Mouse (Mus musculus) layer of hippocampus, adult 9-10 months (tissue): Measurements from ENCODE around the gene Ahsg.

Source experiments
- DNase-seq: peaks from one replicate; pipeline ENCODE4 v3.0.0; 2022; ENCODE audit warnings: low spot score

Gene Ahsg

GRCm38 (mm10) chr16:22886726-22887125, 4.4 kb upstream of the Ahsg start:
- no peak for DNase-seq

DNA sequence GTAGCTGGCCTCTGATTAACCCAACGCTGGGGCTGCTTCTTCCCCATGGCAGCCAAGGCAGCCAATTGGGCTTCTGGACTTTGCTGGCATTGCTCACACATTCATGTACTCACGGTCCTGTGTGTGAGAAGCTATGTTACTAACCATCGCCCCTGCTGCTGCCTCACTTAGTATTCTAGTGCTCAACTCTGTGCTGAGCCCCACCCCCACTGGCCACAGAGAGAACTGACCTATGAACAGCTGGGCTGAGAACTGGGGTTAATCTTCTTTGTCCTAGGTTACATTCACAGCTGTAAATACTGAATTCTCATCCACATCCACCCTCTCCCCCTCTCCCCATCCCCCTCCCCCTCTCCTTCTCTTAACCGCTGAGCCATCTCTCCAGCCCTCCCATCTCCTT, 2.2 kb upstream of the Ahsg start:
- no peak for DNase-seq

- no peak for DNase-seq
These were observed 1.4 kb upstream of the Ahsg start for GRCm38 (mm10) chr16:22889716-22890115.

GRCm38 (mm10) chr16:22891733-22892154, 667 bp downstream of the Ahsg start:
- DNase-seq: no peak

GRCm38 (mm10) chr16:22894095-22894494, 3.0 kb downstream of the Ahsg start:
- no peak for DNase-seq

- DNase-seq: no peak
These were observed 5.5 kb downstream of the Ahsg start for GRCm38 (mm10) chr16:22896618-22897017.

DNA sequence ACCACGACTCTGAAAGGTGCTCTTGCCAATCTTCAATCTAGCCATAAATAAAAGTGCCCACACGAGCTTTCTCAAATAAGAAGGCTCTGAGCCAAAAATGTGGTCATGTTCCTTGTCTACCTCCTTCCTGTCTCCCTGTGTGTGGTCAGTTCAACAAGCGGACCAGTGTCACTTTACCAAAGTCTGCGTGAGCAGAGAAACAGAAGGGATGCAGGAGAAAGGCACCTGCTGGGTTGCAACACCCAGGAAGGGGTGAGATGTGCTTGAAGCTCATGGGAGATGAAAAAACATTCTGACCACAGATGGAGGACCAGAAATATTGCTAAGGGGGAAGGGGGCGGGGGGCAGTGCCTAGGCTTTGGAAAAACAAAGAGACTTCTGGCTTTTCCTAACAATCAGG, 8.3 kb downstream of the Ahsg start:
- no peak for DNase-seq

DNA sequence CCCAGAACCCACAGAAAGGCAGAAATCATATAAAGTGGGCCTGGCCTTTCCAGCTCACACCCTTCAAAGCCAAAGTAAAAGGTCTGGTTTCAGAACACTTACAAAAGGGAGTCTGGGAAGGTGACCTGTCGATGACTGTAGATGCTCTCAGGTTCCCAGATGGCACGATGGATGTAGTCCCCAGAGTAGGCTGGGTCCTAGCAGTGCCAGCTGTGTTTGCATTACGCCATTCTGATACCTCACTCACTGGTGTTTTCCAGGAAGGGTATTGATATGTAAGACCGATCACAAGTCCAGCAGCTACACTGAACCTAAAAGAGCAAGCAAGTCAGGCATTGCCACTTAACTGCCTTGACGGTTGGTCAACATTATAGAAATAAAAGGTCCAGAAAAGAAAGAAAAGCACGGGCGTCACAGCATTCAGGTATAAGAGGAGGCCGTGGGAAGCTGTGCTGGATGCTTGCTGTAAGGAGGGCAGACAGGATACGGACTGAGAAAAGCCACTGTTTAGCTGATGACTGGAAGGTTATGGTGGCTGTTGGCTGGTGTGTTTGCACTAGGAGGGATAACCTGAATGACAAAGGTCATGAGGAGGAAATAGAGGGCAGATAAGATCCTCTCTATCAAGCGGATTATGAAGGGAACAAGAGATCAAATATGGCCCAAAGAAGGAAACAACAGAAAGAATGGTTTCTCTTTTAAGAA, 8.9 kb downstream of the Ahsg start:
- DNase-seq: no peak

DNA sequence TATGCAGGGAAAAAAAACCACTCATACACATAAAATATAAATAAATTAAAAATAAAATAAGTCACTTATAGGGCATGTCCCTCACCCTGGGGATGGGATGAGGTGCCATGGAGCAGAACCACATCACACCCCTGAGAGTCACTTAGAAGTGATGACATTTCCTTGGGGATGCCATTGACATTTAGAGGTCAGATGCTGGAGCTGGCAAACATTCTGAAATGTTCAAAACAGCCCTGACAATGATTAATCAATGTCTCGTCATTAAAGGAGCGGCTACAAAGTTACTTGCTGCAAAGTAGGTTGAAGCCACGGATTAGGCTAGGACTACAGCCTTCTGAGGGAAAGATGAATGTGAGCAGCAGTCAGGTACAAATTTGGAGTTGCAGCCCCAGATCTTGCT, 10.2 kb downstream of the Ahsg start:
- DNase-seq: no peak

- DNase-seq: no peak
These were observed 18.2 kb downstream of the Ahsg start for GRCm38 (mm10) chr16:22909290-22909689.

DNA sequence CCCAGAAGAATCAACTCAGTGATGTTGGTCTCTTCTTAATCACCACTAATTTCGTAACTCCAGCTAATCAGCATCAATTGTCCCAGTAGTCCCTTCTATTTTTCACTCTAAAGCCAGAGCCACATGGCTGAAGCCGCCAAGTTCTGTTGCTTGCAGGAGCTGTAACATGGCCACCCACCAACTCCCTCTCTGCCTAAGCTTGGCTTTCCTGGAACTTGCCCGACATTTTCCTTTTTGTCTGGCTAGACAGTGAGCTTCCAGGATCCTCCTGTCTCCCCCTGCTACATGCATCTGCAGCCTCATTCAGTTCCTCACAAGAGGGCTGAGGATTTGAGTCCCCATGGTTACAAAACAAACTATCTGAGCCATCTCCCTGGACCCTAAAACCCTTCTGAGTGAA, 20.9 kb downstream of the Ahsg start:
- DNase-seq: no peak

GRCm38 (mm10) chr16:22912886-22913285, 21.8 kb downstream of the Ahsg start:
- DNase-seq: no peak

- no peak for DNase-seq
These were observed 23.2 kb downstream of the Ahsg start for GRCm38 (mm10) chr16:22914276-22914675.

- DNase-seq: no peak
These were observed 27.0 kb downstream of the Ahsg start, which contains the start of gene Fetub for GRCm38 (mm10) chr16:22918034-22918433. TSS of gene Fetub (plus strand) at chr16:22918334.

DNA sequence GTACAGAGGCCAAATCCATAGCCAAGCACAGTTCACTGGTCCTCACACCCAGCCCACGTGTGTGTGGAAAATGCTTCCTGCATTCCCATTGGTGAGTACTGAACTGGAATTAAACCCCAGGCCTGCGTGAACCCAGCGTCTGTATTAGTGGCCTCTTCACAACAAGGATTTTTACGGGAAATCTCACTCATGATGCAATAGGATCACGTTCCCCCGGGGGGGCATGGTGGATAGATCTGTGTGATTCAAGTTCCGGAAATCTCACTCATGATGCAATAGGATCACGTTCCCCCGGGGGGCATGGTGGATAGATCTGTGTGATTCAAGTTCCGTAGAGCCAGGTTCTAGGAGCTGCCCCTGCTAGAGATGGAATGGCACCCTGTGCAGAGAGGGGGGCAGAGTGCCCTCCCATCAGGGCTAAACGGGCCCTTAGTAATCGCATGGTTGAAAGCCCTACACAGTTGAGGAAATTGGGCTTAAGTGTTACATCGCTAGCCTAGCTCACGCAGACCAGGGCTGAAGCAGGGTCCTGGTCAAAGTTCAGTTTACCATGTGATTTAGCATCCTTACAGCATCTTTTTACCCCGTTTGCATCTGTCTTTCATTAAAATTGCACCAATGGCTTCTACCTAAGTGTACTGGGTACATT, 27.7 kb downstream of the Ahsg start:
- no peak for DNase-seq

DNA sequence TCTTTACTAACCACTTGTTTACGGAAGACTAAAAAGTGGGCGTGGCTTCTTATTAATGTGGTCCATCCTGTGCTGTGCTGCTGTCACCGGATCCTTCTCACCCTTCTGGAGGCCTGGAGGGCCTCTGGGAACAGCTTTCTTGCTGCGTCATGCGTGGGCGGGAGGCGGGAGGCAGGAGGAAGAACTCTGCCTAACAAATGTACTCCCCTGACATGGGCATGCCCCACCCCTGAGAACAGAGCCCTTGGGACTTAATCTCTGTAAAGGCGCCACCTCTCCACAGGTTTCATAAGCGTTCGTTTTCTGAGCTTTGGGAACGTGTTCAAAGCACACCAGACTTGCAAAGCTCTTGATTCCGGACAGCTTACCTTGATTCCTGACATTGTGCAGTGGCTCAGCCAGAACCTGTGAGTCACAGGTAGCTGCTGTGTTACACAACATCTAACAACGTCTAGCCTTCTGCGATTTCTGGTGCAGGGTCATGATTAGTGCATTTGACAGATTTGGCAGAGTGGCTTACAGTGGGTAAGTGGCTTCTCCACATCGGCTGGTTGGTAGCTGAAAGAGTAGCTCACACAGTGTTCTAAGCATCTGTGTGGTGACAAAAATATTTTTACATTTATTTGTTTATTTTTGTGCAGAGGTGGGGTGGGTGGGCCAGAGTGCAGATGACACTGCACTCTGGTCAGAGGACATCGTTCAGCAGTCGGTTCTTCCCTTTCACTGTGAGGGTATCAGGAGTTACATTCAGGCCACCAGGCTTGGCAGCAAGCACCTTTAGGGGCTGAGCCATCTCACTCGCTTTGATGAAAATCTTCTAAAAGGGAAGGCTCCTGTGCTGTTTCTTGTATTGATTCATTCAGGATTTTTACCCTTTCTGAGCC, 29.1 kb downstream of the Ahsg start:
- no peak for DNase-seq

GRCm38 (mm10) chr16:22921761-22922160, 30.7 kb downstream of the Ahsg start:
- DNase-seq: no peak

GRCm38 (mm10) chr16:22922433-22922832, 31.4 kb downstream of the Ahsg start:
- no peak for DNase-seq

GRCm38 (mm10) chr16:22929575-22929974, 38.5 kb downstream of the Ahsg start:
- peak; percentile 18 for DNase-seq

DNA sequence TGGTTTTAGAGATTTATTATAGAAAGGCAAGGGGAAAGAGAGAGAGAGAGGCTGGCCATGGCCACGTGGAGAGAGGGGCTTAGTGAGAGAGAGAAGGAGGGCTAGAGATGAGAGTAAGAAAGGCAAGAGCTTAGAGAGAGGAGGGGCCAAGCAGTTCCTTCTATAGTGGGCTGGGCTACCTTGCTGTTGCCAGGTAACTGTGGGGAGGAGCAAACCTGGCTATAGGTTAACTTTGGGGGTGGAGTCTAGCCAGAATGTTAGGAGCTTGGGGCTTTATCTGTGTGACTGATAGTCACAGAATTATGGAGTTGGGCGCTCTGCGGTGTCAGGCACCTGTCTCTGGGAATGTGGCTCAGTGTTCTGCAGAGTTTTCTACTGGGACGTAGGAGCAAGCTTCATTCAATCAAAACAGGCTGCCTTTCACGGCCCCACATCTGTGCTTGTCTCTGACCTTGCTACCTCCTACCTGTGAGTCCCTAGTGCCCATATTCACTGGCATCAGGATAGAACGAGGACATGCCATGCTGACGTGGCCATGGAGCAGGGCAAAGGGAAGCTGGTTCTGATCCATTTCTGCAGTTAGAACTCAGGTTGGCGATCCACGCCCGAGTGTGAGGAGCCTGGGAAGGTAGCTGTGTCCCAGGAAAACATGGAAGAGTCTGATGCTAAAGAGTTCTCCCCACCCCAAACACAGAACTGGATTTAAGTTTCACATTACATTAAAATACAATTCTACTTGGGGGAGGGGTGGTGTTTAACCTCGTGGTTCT, 40.5 kb downstream of the Ahsg start:
- no peak for DNase-seq

- no peak for DNase-seq
These were observed 46.6 kb downstream of the Ahsg start for GRCm38 (mm10) chr16:22937631-22938030.

GRCm38 (mm10) chr16:22938541-22938940, 47.5 kb downstream of the Ahsg start:
- DNase-seq: no peak
